Mouse (Mus musculus): ENCODE results near the gene Xndc1. TPM values are rescaled to one million over a fixed set of nuclear protein-coding genes. Genes with fewer than 3 reads are reported as not detected.
A peak's percentile ranks its signal among the peaks of the same experiment; 100 is the strongest.
"Not testable (repeated sequence)": the region's sequence is repeated elsewhere in the genome, so short reads cannot be mapped to it uniquely, and the experiment has no call there.

Xndc1 gene
- polyA plus RNA-seq, 1 experiment from 2014 or later = 43.3 TPM

DNA sequence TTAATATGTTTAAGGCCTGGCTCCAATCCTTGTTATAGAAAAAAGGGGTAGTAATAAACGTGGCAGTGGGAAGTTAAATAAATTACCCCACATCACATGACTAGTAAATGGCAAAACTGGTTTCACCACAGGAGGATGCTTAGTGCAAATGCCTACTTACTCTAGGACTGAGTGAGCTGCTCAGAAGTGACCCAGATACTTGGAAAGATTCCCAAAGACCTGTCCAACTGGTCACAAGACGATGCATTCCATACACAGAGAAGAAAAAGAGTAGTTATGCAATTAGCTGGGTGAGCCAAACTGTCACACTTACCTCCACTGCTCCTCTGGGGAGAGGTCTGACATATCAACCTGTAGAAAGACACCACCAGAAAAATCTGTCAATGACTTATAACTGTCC lies 23.0 kb upstream of the Xndc1 start:
- H3K9me3 ChIP-seq = no peaks in the 10 kb centered on the region
- H3K36me3 ChIP-seq = peaks cover 49% of the 10 kb centered on the region
- no peaks in the 10 kb centered on the region for H3K4me1 ChIP-seq
- H3K27me3 ChIP-seq = no peaks in the 10 kb centered on the region
- WGBS = 88% methylated on average over 2 of the region's 2 CpGs
- ATAC-seq (ENCODE audit: low FRiP score, low read depth) = no peak
- H3K4me2 ChIP-seq (replicated peaks) = no peak overlapping the region
- no peak overlapping the region for H3K27ac ChIP-seq (replicated peaks)
- no peak overlapping the region for H3K4me3 ChIP-seq
- no peak overlapping the region for H3K9ac ChIP-seq (replicated peaks)

- H3K4me1 ChIP-seq; H3K4me2 ChIP-seq (replicated peaks); H3K9ac ChIP-seq (replicated peaks); H3K27ac ChIP-seq (replicated peaks); H3K9me3 ChIP-seq; H3K27me3 ChIP-seq; ATAC-seq (ENCODE audit: low FRiP score, low read depth); H3K4me3 ChIP-seq: not testable (repeated sequence)
- peaks cover 11% of the 10 kb centered on the region; the same call in 1 of the 2 replicates for H3K36me3 ChIP-seq
These were observed 16.8 kb upstream of the Xndc1 start for GRCm38 (mm10) chr7:102048524-102048923.

GRCm38 (mm10) chr7:102061353-102061752 lies 4.0 kb upstream of the Xndc1 start:
- Histone ChIP-seq H3K4me1 (peaks cover 18% of the 10 kb centered on the region), H3K27me3 (no peaks in the 10 kb centered on the region), H3K4me2 (replicated peaks) (no peak overlapping the region), H3K36me3 (peaks cover 15% of the 10 kb centered on the region), H3K9me3 (no peaks in the 10 kb centered on the region), H3K27ac (replicated peaks) (no peak overlapping the region), H3K4me3 (no peak overlapping the region), H3K9ac (replicated peaks) (no peak overlapping the region)
- no peak for ATAC-seq (ENCODE audit: low FRiP score, low read depth)
- 93% methylated on average over 3 of the region's 3 CpGs for WGBS

- H3K9ac ChIP-seq (replicated peaks) = no peak overlapping the region
- peaks cover 22% of the 10 kb centered on the region for H3K4me1 ChIP-seq
- no peaks in the 10 kb centered on the region for H3K27me3 ChIP-seq
- H3K4me2 ChIP-seq (replicated peaks) = no peak overlapping the region
- no peaks in the 10 kb centered on the region for H3K9me3 ChIP-seq
- 98% methylated on average over 1 of the region's 1 CpGs for WGBS
- H3K4me3 ChIP-seq = no peak overlapping the region
- ATAC-seq (ENCODE audit: low FRiP score, low read depth) = no peak
- no peak overlapping the region for H3K27ac ChIP-seq (replicated peaks)
- peaks cover 13% of the 10 kb centered on the region for H3K36me3 ChIP-seq
These were observed 3.1 kb upstream of the Xndc1 start for GRCm38 (mm10) chr7:102062203-102062602.

- Histone ChIP-seq H3K4me1 (peaks cover 22% of the 10 kb centered on the region), H3K27me3 (no peaks in the 10 kb centered on the region), H3K36me3 (peaks cover 5% of the 10 kb centered on the region), H3K4me3 (peak overlapping the region; percentile 66), H3K9me3 (no peaks in the 10 kb centered on the region), H3K9ac (replicated peaks) (peak overlapping the region; percentile 67), H3K27ac (replicated peaks) (no peak overlapping the region), H3K4me2 (replicated peaks) (peak overlapping the region; percentile 72)
- ATAC-seq (ENCODE audit: low FRiP score, low read depth) = no peak
- 93% methylated on average over 9 of the region's 9 CpGs for WGBS
These were observed 1.4 kb upstream of the Xndc1 start for GRCm38 (mm10) chr7:102063891-102064290.

GRCm38 (mm10) chr7:102064655-102065045 lies 661 bp upstream of the Xndc1 start:
- ATAC-seq (ENCODE audit: low FRiP score, low read depth) = peak; percentile 39
- Histone ChIP-seq H3K27ac (replicated peaks) (peak overlapping the region; percentile 77), H3K27me3 (no peaks in the 10 kb centered on the region), H3K36me3 (no peaks in the 10 kb centered on the region), H3K4me3 (peak overlapping the region; percentile 66), H3K9me3 (no peaks in the 10 kb centered on the region), H3K9ac (replicated peaks) (peak overlapping the region; percentile 67), H3K4me1 (peaks cover 22% of the 10 kb centered on the region), H3K4me2 (replicated peaks) (peak overlapping the region; percentile 72)
- 0% methylated on average over 9 of the region's 9 CpGs for WGBS

- H3K9me3 ChIP-seq = no peaks in the 10 kb centered on the region
- no peak for ATAC-seq (ENCODE audit: low FRiP score, low read depth)
- H3K36me3 ChIP-seq = no peaks in the 10 kb centered on the region; the same call in 1 of the 2 replicates
- H3K27me3 ChIP-seq = no peaks in the 10 kb centered on the region
- H3K4me3 ChIP-seq = peak overlapping the region; percentile 66
- 83% methylated on average over 6 of the region's 6 CpGs for WGBS
- H3K4me2 ChIP-seq (replicated peaks) = peak overlapping the region; percentile 72
- H3K9ac ChIP-seq (replicated peaks) = peak overlapping the region; percentile 67; the same call in 1 of the 2 replicates
- no peak overlapping the region for H3K27ac ChIP-seq (replicated peaks)
- H3K4me1 ChIP-seq = peaks cover 22% of the 10 kb centered on the region
These were observed 1.1 kb downstream of the Xndc1 start for GRCm38 (mm10) chr7:102066363-102066762.

DNA sequence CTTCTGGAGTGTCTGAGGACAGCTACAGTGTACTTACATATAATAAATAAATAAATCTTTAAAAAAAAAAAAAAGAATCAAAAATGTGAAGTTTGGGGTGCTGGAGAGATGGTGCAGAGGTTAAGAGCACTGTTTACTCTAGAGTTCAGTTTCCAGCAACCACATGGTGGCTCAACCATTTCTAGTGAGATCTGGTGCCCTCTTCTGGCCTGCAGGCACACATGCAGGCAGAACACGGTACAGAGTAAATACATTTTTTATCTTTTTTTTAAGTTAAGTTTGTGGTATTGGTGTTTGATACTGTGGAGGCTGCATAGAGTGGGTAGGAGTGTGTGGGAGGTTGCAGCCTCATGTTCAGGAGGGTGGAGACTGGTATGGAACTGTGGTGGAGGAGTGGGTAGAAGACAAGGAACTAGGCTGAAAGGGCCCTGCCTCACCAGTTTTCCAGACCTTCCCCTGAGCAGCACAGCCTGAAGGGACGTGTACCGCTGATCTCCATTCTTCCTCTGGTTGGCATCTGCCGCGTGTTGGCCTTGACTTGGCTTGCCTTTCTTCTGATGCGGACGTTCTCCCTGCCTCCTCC lies 11.5 kb downstream of the Xndc1 start:
- no peak overlapping the region for H3K4me3 ChIP-seq
- H3K9ac ChIP-seq (replicated peaks) = no peak overlapping the region
- no peaks in the 10 kb centered on the region for H3K9me3 ChIP-seq
- H3K27me3 ChIP-seq = no peaks in the 10 kb centered on the region
- H3K4me2 ChIP-seq (replicated peaks) = no peak overlapping the region
- ATAC-seq (ENCODE audit: low FRiP score, low read depth) = no peak
- peaks cover 81% of the 10 kb centered on the region for H3K36me3 ChIP-seq
- no peaks in the 10 kb centered on the region for H3K4me1 ChIP-seq
- 79% methylated on average over 7 of the region's 7 CpGs for WGBS
- no peak overlapping the region for H3K27ac ChIP-seq (replicated peaks)

DNA sequence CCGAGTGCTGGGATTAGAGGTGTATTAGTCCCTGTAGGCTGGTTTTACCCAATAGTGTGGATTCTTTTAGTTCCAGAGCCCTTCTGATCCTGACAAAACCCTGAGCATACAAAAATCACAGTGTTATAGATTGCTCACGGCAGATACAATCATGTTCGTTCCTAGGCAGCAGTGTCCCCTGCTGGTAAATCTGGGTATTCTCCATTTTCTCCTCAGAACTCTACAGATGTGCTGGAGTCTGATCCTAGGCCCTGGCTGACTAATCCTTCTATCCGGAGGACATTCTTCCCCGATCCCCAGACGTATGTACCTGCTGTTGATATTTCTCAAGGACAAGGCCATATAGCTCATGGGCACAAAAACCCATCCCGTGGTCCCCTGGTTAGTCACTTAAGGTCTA lies 13.2 kb downstream of the Xndc1 start:
- H3K9me3 ChIP-seq = no peaks in the 10 kb centered on the region
- no peak overlapping the region for H3K4me2 ChIP-seq (replicated peaks)
- no peak overlapping the region for H3K4me3 ChIP-seq
- no peaks in the 10 kb centered on the region for H3K27me3 ChIP-seq
- H3K4me1 ChIP-seq = no peaks in the 10 kb centered on the region
- peaks cover 83% of the 10 kb centered on the region for H3K36me3 ChIP-seq
- no peak overlapping the region for H3K27ac ChIP-seq (replicated peaks)
- no peak overlapping the region for H3K9ac ChIP-seq (replicated peaks)
- WGBS = 80% methylated on average over 7 of the region's 7 CpGs
- no peak for ATAC-seq (ENCODE audit: low FRiP score, low read depth)

DNA sequence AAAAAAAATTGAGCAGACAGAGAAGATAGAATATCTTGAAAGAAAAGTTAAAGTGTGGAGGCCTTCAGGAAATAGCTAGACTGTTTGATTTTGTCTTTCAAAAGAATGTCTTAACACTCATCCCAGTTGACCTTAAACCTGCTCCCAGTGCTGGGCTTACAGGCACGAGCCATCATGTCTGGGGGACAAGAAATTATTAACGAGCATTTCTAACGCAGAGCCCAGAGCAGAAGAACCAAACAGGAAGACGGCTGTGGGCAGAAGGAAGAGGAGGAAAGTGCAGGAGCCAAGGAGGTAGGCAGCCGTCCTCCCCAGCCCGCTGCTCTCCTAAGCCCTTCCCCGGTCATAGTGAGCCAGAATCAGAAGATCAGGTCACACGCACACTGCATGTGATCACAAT lies 15.0 kb downstream of the Xndc1 start:
- Histone ChIP-seq H3K4me1 (no peaks in the 10 kb centered on the region), H3K36me3 (peaks cover 83% of the 10 kb centered on the region), H3K4me2 (replicated peaks) (no peak overlapping the region), H3K27me3 (no peaks in the 10 kb centered on the region), H3K4me3 (no peak overlapping the region), H3K9ac (replicated peaks) (no peak overlapping the region), H3K9me3 (no peaks in the 10 kb centered on the region), H3K27ac (replicated peaks) (no peak overlapping the region)
- 96% methylated on average over 8 of the region's 8 CpGs for WGBS
- ATAC-seq (ENCODE audit: low FRiP score, low read depth) = no peak

GRCm38 (mm10) chr7:102081784-102082183 lies 16.5 kb downstream of the Xndc1 start:
- H3K27me3 ChIP-seq = no peaks in the 10 kb centered on the region
- peaks cover 81% of the 10 kb centered on the region for H3K36me3 ChIP-seq
- H3K27ac ChIP-seq (replicated peaks) = no peak overlapping the region
- H3K9ac ChIP-seq (replicated peaks) = no peak overlapping the region
- H3K4me2 ChIP-seq (replicated peaks) = no peak overlapping the region
- H3K9me3 ChIP-seq = no peaks in the 10 kb centered on the region
- no peak for ATAC-seq (ENCODE audit: low FRiP score, low read depth)
- H3K4me3 ChIP-seq = no peak overlapping the region
- 92% methylated on average over 5 of the region's 5 CpGs for WGBS
- H3K4me1 ChIP-seq = no peaks in the 10 kb centered on the region

DNA sequence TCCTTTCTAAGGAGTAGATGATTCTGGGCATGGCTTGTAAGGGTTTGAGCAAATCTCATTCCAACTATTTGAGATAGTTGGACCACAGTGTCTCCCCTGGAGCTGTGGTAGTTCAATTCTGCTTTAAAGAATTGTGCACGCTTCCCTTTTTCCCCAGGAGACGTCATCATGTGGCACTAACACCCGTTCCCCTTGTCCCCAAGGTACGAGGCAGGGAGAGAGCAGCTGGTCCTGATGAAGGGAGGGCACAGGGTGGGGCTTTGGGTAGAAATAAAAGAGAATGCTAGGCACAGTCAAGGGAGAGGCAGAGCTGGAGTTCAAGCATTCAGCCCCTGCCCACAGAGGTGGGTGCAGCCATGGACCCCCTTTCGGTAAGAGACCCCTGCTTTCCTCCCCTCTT lies 17.5 kb downstream of the Xndc1 start, which contains the start of gene Trpc2:
Gene Trpc2, plus strand, starts transcription at position 301 of the 400 bp plus-strand sequence.
- Histone ChIP-seq H3K4me3 (no peak within 1 kb of the TSS), H3K27me3 (no peaks in the 10 kb centered on the region), H3K9me3 (no peaks in the 10 kb centered on the region), H3K36me3 (peaks cover 71% of the 10 kb centered on the region), H3K4me2 (replicated peaks) (no peak within 1 kb of the TSS), H3K9ac (replicated peaks) (no peak within 1 kb of the TSS), H3K4me1 (no peaks in the 10 kb centered on the region), H3K27ac (replicated peaks) (no peak within 1 kb of the TSS)
- ATAC-seq (ENCODE audit: low FRiP score, low read depth) = no peak
- WGBS = 86% methylated on average over 5 of the region's 5 CpGs

All from midbrain, embryonic 12.5 days (tissue).